Mouse (Mus musculus): ENCODE measurements around the gene Cfb.
"Not testable (repeated sequence)": the region's sequence is repeated elsewhere in the genome, so short reads cannot be mapped to it uniquely, and the experiment has no call there.

The Cfb gene

GRCm38 (mm10) chr17:34862416-34863081, at the start of gene Cfb:
Gene Cfb (minus strand): TSS chr17:34862518.
- no peak for DNase-seq (ENCODE audit: low read depth, low spot score)

DNA sequence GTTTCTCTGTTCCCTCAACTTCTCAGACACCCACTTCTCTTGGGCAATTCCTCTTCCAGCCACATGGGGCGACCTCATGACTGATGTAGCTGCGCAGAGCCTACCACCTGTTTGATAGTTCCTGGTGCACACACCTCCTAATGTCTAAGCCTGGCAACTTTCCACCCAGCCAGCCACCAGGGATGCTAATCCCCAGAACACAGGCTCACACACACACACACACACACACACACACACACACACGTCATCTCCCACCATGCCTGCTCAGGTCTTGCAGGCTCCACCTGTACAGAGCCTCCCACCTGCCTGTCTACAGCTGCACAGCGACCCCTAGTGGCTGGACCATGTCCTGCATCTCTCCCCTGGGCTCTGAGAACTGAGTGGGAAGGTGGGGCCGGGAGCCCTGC, 49.6 kb upstream of the Cfb start:
- DNase-seq (ENCODE audit: low read depth, low spot score) = peak; percentile 79

- DNase-seq (ENCODE audit: low read depth, low spot score) = no peak
Measured at GRCm38 (mm10) chr17:34910982-34911381, 48.7 kb upstream of the Cfb start.

DNA sequence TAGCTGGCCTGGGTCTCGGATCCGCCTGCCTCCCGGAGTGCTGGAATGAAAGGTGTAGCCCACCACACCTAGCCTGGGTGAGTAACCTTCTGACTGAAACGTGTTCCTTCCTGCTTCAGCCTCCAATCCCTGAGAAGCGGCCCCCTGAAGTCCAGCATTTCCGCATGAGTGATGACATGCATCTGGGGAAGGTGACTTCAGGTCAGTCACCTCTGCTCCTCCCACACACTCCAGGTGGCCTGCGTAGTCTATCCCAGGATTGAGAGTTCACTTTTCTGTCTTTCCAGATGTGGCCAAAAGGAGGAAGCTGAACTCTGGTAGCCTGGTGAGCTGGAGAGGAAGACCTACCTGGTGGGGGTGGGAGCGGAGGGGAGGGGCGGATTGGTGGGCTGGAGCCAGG, 40.6 kb upstream of the Cfb start:
- no peak for DNase-seq (ENCODE audit: low read depth, low spot score)

GRCm38 (mm10) chr17:34901948-34902347, 39.6 kb upstream of the Cfb start:
- DNase-seq (ENCODE audit: low read depth, low spot score) = not testable (repeated sequence)

- DNase-seq (ENCODE audit: low read depth, low spot score) = not testable (repeated sequence)
Measured at GRCm38 (mm10) chr17:34900826-34901225, 38.5 kb upstream of the Cfb start.

DNA sequence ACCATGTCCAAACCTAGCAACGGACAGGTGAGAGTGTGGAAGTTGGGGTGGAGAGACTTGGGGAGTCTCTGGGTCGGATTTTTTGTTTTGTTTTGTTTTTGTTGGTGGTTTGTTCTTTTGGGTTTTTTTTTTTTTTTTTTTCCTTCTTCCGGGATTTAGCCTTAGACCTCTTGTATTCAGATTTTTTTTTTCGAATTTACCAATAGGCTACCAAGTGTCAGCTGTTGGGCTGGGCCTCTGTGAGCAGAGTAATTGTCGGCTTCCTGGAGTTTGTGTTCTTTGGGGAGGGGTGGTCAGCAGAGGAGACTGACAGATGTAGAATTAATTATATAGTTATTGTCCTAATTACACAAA, 37.5 kb upstream of the Cfb start:
- no peak for DNase-seq (ENCODE audit: low read depth, low spot score)

- DNase-seq (ENCODE audit: low read depth, low spot score) = no peak
Measured at GRCm38 (mm10) chr17:34899053-34899889, 37.0 kb upstream of the Cfb start.

- no peak for DNase-seq (ENCODE audit: low read depth, low spot score)
Measured at GRCm38 (mm10) chr17:34898706-34899052, 36.4 kb upstream of the Cfb start.

DNA sequence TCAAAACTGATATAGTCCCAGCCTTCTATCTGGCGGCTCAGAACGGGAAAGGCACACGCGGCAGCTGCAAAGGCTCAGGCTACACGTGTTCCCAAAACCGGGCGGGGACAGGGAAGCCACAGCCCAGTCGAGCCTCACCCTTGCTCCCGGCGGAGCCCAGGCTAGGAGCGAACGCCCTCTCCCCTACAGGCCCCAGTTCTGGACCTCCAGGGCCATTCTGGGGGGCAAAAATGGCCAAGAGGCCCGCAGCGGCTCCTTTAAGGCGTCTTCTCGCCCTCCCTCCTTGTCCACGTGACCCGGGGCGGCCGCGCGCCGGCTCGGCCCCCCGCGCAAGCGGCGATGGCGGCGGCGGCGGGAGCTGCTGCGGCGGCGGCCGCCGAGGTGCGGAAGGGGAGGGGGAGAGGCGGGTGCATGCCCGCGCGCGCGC, 35.9 kb upstream of the Cfb start, which contains the start of the genes C2 and Ehmt2:
Gene C2 (minus strand): TSS at position 106 of the 427 bp plus-strand sequence.
Gene Ehmt2 (plus strand): TSS at position 310 of the 427 bp plus-strand sequence.
- DNase-seq (ENCODE audit: low read depth, low spot score) = peak; percentile 70

GRCm38 (mm10) chr17:34897373-34898159, 35.2 kb upstream of the Cfb start:
- DNase-seq (ENCODE audit: low read depth, low spot score) = no peak

GRCm38 (mm10) chr17:34896366-34896765, 34.0 kb upstream of the Cfb start:
- DNase-seq (ENCODE audit: low read depth, low spot score) = no peak

DNA sequence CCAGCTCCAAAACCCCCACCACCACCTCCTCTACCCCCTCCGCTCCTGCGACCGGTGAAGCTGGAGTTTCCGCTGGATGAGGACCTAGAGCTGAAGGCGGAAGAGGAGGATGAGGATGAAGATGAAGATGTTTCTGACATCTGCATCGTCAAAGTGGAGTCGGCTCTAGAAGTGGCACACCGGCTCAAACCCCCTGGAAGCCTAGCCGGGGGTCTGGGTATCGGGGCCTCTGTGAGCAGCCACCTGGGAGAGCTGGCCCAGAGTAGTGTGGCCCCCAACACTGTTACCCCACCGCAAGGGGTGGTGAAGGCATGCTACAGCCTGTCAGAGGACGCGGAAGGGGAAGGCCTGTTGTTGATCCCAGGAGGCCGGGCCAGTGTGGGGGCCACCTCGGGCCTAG, 33.4 kb upstream of the Cfb start:
- DNase-seq (ENCODE audit: low read depth, low spot score) = no peak

GRCm38 (mm10) chr17:34894801-34895530, 32.6 kb upstream of the Cfb start:
- DNase-seq (ENCODE audit: low read depth, low spot score) = no peak

DNA sequence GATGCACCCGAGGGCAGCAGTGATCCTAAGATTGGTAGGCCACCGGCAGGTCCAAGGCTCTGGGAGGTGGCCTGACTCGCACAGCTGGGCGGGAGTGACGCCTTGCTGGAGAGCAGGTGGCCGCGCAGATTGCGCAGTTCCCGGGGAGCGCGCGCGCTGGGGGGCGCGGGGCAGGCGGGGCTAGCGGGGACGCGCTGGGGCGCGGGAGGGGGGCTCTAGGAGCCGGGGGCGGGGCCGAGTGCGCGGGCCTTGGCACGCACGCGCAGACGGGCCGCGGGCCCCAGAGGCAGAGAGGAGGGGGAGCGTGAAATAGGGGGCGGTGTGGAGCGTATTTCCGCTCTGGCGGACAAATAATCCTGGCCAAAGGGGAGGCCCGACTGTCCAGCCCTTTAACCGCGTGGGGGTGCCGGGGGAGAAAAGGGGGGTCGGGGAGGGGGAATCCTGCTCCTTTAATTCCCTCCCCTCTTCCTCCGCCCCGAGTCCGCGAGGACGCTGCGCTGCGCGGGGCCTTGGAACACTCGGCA, 31.8 kb upstream of the Cfb start:
- DNase-seq (ENCODE audit: low read depth, low spot score) = peak; percentile 98

- DNase-seq (ENCODE audit: low read depth, low spot score) = no peak
Measured at GRCm38 (mm10) chr17:34893072-34893824, 30.9 kb upstream of the Cfb start.

GRCm38 (mm10) chr17:34891377-34891776, 29.1 kb upstream of the Cfb start:
- DNase-seq (ENCODE audit: low read depth, low spot score) = no peak

DNA sequence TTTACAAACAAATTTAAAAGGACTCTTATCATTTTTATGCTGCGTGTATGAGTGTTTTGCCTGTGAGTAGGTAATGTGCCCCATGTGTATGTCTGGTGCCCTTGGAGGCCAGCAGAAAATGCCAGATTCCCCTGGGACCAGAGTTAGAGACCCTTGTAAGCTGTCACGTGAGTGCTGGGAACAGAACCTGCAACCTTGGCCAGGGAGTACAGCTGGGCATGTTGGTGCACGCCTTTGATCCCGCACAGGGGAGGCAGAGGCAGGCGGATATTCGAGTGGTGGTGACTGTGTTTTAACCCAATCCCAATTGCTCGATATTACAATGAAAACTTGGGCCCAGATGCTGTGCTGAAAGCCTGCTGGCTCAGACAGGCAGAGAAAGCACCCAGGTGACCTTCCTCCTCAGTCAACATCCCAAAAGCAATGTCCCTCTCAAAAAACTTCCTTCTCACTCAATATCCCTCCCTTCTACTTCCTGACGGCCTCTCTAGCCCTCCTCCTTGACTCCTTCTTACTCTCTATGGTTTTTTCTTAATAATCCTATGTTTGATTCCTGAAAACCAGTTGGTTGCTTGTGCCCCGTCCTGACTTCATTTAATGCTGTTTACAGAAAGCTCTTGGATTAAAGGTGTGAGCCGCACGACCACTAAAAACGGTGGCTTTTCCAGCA, 27.9 kb upstream of the Cfb start:
- DNase-seq (ENCODE audit: low read depth, low spot score) = no peak

DNA sequence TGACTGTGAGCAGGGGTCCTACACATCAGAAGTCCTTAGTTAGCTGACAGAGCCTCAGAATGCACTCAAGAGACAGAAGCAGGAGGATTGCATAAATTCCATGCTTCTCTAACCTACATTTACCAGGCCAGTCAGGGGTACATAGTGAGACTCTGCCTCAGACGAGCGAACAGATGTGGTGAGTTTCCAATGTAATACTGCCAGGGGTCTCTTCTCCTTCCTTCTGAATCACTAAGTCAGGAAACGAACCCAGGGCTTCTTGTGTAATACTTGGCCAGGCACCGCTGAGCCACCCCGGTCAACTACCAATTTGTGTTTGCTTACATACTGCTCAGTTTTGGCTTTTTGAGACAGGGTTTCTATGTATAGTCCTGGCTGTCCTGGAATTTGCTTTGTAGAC, 25.6 kb upstream of the Cfb start:
- no peak for DNase-seq (ENCODE audit: low read depth, low spot score)

DNA sequence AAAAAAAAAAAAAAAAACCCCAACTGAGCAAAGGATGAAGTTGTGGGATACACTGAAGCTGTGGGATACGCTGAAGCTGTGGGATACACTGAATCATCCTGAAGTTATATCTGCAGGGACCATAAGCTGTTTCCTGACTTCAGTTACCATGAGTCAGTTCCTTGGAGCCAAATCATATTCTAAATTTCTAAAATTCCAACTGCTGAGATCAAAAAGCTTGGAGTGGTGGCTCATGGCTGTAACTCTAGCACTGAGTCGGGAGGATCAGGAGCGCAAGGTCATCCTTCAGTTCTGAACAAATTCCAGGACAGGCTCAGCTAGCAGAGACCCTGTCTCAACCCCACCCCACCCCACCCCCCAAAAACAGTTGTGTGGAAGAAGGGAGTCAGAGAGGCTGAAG, 23.3 kb upstream of the Cfb start:
- no peak for DNase-seq (ENCODE audit: low read depth, low spot score)

Data from retina, postnatal 7 days (tissue).